Mouse (Mus musculus): ENCODE results near the gene Pigyl. TPM values are rescaled to one million over a fixed set of nuclear protein-coding genes. Genes with fewer than 3 reads are reported as not detected.
A peak's percentile ranks its signal among the peaks of the same experiment; 100 is the strongest.

Pigyl gene
- total RNA-seq (2021) = 10 to 100 TPM; 34.4 to 34.7 TPM
- long read RNA-seq, experiment 1, transcript Pigyl-201 (2 exons, 695 nt) = major isoform, 42 of 42 reads
- long read RNA-seq, experiment 1, partial matches to known transcripts = 0 of 42 reads
- long read RNA-seq, experiment 1, other reads (novel, unspliced or antisense) = 0 of 42 reads
- long read RNA-seq, experiment 2, transcript Pigyl-201 (2 exons, 695 nt) = major isoform, 47 of 48 reads
- long read RNA-seq, experiment 2, partial matches to known transcripts = 1 of 48 reads
- long read RNA-seq, experiment 2, other reads (novel, unspliced or antisense) = 0 of 48 reads

GRCm38 (mm10) chr9:22156497-22157245 is at the start of gene Pigyl:
Gene Pigyl, plus strand, starts transcription at chr9:22156846.
- peak; percentile 99 for DNase-seq

- no peak for DNase-seq
Observed at GRCm38 (mm10) chr9:22108194-22108593, 48.5 kb upstream of the Pigyl start.

- DNase-seq = no peak
Observed at GRCm38 (mm10) chr9:22115635-22116034, 41.0 kb upstream of the Pigyl start.

- no peak for DNase-seq
Observed at GRCm38 (mm10) chr9:22116086-22116485, 40.6 kb upstream of the Pigyl start.

- DNase-seq = peak; percentile 83
Observed at GRCm38 (mm10) chr9:22116740-22117426, 39.8 kb upstream of the Pigyl start, which contains the start of gene Elof1. Gene Elof1, minus strand, starts transcription at chr9:22117172.

GRCm38 (mm10) chr9:22117754-22118456 is 38.7 kb upstream of the Pigyl start:
- DNase-seq = peak; percentile 37

- no peak for DNase-seq
Observed at GRCm38 (mm10) chr9:22119543-22119942, 37.1 kb upstream of the Pigyl start.

GRCm38 (mm10) chr9:22121545-22121944 is 35.1 kb upstream of the Pigyl start:
- no peak for DNase-seq

- no peak for DNase-seq
Observed at GRCm38 (mm10) chr9:22122005-22122404, 34.6 kb upstream of the Pigyl start.

- no peak for DNase-seq
Observed at GRCm38 (mm10) chr9:22123069-22123609, 33.5 kb upstream of the Pigyl start.

GRCm38 (mm10) chr9:22124169-22124568 is 32.5 kb upstream of the Pigyl start:
- no peak for DNase-seq

GRCm38 (mm10) chr9:22125246-22126027 is 31.2 kb upstream of the Pigyl start:
- no peak for DNase-seq

- DNase-seq = peak; percentile 28
Observed at GRCm38 (mm10) chr9:22131226-22131981, 25.2 kb upstream of the Pigyl start.

GRCm38 (mm10) chr9:22132220-22132619 is 24.4 kb upstream of the Pigyl start:
- no peak for DNase-seq

- DNase-seq = no peak
Observed at GRCm38 (mm10) chr9:22134246-22134890, 22.3 kb upstream of the Pigyl start.

- DNase-seq = no peak
Observed at GRCm38 (mm10) chr9:22134988-22135643, 21.5 kb upstream of the Pigyl start.

GRCm38 (mm10) chr9:22135644-22136390 is 20.8 kb upstream of the Pigyl start, which contains the start of gene Acp5:
Gene Acp5, minus strand, starts transcription at chr9:22135711.
- no peak for DNase-seq

- DNase-seq = no peak
Observed at GRCm38 (mm10) chr9:22136765-22137547, 19.7 kb upstream of the Pigyl start.
